Mouse (Mus musculus) bone marrow, adult 2 months (tissue): ENCODE results near the gene Nuf2. TPM values are rescaled to one million over a fixed set of nuclear protein-coding genes. Genes with fewer than 3 reads are reported as not detected.

ENCODE experiments used
- H3K27ac ChIP-seq: fragments of 200-500 bp; 2 replicates; pipeline ENCODE4 v1.5.1; 2012; ENCODE audit warnings: low read depth, mild to moderate bottlenecking, control low read depth, inconsistent platforms, low read length; ENCODE audit not compliant: control insufficient read depth, poor library complexity, insufficient read depth
- H3K4me1 ChIP-seq: fragments of 200-500 bp; 2 replicates; pipeline ENCODE4 v1.6.1; 2011; ENCODE audit warnings: low read length; ENCODE audit not compliant: control insufficient read depth, insufficient read depth
- H3K4me3 ChIP-seq: fragments of 200-500 bp; replicated peaks from 2 replicates; pipeline ENCODE3; 2011; ENCODE audit warnings: mild to moderate bottlenecking, low read depth, low read length, control low read depth; ENCODE audit not compliant: control insufficient read depth
- CTCF ChIP-seq: fragments of 200-500 bp; IDR thresholded peaks from 2 replicates; pipeline ENCODE4 v1.5.1; 2011; ENCODE audit warnings: low read length, control low read depth; ENCODE audit not compliant: control insufficient read depth, insufficient read depth
- POLR2A ChIP-seq: fragments of 200-500 bp; IDR thresholded peaks from 2 replicates; pipeline ENCODE4 v1.6.1; 2011; ENCODE audit warnings: low read depth, mild to moderate bottlenecking, control low read depth, low read length, borderline replicate concordance; ENCODE audit not compliant: control insufficient read depth
- WGBS: fragments of 180-500 bp; shearing (Covaris S2); methylation state at CpG from one replicate; pipeline ENCODE4 v1.1.7; 2018; 5-methylcytosine and 5-hydroxymethylcytosine counted together
- polyA plus RNA-seq: library from polyadenylated mRNA; stranded (reverse); fragments of >200 nt; gene quantifications from 2 replicates; pipeline ENCODE4 v1.2.4, GENCODE M21; 2011; ENCODE audit warnings: low replicate concordance; ENCODE audit not compliant: missing spikeins, insufficient read depth, insufficient read length

The Nuf2 gene
- polyA plus RNA-seq, 1 experiment: 55.6 TPM

DNA sequence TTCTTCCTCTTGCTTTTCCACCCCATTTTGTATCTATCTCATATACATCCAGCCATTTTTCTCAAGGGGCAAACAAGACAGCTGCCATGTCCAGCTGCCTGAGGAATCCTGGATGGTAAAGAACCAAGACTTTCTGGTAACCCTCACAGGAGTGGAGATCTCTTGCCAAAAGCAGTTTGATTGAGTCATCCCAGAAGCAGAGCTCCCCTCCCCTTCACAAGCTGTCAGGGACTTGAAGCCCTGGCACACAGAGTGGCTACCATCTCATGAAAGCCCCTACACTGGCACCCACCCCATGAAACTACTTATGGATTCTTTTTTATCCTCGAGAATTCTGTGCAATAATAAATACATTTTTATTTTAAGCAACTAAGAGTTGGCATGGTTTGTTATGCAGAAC lies 39.7 kb downstream of the Nuf2 start:
- no peak overlapping the region for H3K27ac ChIP-seq
- no peak overlapping the region for H3K4me3 ChIP-seq
- no peak for TF ChIP-seq CTCF
- no peak for TF ChIP-seq POLR2A
- WGBS: 68% methylated on average over 1 of the region's 1 CpGs
- H3K4me1 ChIP-seq: no peaks in the 10 kb centered on the region

DNA sequence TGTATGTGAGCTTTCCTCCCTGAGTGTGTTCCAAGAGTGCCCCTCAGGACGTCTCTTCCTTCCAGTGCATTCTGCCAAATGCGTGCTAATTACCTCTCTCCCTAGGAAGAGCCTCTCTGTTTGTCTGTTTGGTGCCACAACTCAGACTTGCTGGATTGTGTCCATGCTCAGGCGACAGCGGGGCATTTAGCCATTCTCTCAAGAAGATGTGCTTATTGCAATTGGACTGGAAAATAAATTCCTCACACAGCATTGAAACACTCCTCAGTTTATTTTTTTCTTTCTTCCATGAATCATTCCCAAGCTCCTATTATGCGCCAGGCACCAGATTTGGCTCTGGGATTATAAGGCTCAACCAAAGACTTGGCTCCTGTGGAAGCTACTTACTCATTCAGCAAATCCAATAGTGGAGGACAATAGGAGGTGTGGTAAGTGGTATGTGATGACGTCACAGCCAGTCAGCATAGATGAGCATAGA lies 45.8 kb downstream of the Nuf2 start:
- no peak overlapping the region for H3K4me3 ChIP-seq
- H3K27ac ChIP-seq: no peak overlapping the region
- WGBS: 73% methylated on average over 6 of the region's 6 CpGs
- TF ChIP-seq CTCF (no peak), POLR2A (no peak)
- H3K4me1 ChIP-seq: no peaks in the 10 kb centered on the region

DNA sequence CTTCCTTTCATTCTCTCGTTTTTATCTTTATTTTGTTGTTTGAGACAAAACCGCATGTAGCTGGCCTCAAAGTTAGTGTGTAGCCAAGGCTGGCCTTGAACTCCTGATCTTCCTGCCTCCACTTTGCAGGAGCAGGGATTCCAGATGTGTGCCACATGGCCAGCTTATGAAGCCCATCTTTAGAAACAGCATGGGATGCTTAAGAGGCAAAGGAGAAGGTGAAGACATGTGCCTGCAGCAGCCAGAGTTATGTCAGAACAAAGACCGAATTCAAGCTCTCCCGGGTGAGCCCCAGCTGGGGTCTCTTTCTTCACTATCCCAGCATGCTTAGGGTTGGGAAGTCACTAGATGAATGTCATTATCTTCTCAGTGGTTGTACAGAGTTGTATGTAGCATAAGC lies 46.7 kb downstream of the Nuf2 start:
- TF ChIP-seq CTCF (no peak), POLR2A (no peak)
- no peaks in the 10 kb centered on the region for H3K4me1 ChIP-seq
- no peak overlapping the region for H3K27ac ChIP-seq

DNA sequence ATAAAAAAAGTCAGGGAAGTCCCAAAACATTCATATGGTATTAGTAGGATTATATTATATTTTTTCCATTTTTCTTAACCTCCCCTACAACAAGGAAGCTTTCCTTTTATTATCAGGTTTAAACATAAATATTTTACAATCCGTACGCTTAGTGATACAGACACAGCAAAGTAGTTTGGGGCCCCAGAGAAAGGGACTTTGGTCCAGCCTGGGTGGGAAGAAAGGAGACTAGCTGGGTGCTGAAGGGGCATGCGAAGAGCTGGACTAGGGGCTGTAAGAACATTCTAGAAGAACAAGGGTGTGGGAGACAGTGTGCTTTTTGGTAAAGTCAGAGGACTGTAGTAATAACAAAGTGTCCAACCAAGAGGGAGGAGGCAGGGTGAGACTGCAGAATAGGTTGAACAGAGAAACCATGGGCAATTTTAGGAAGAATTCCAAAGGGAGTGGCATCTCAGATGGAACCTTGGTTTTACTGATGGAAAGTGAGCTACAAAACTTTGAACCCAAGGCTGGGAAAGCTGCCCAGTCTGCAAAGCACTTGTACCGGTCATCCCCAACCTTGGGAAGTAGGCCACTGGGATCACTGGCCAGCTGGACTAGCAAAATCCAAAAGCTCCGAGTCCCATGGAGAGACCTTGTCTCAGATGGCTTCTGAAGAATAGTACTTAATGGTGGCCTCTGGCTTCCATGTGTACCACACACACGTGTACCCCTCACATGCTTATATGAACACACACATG lies 48.5 kb downstream of the Nuf2 start:
- 87% methylated on average over 6 of the region's 6 CpGs for WGBS
- H3K4me3 ChIP-seq: no peak overlapping the region
- no peaks in the 10 kb centered on the region for H3K4me1 ChIP-seq
- TF ChIP-seq POLR2A: no peak
- no peak for TF ChIP-seq CTCF
- H3K27ac ChIP-seq: no peak overlapping the region

More for the DNA sequence above, 46.7 kb downstream of the Nuf2 start:
- no peak overlapping the region for H3K4me3 ChIP-seq
- WGBS: 68% methylated on average over 4 of the region's 4 CpGs

DNA sequence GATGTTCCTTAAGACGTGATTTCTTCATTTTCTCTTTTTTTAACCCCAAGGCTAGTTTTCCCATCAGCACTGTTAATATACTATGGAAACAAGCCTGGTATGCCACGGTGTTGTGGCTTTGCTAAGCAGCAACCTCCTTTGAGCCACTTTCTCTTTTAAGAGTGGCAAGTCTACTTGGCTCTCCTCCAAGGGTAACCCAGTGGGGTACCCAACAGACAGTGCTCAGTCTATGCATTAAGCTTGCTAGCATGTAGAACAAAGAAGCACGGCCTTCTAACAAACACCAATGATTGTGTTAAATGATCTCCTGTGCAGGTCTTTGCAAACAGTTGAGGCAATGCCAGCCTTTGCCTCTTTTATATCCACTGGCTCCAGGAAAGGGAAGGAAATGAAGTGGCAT lies 60.1 kb downstream of the Nuf2 start:
- H3K27ac ChIP-seq: no peak overlapping the region
- H3K4me3 ChIP-seq: no peak overlapping the region
- no peaks in the 10 kb centered on the region for H3K4me1 ChIP-seq
- 68% methylated on average over 3 of the region's 3 CpGs for WGBS
- no peak for TF ChIP-seq POLR2A
- TF ChIP-seq CTCF: no peak

DNA sequence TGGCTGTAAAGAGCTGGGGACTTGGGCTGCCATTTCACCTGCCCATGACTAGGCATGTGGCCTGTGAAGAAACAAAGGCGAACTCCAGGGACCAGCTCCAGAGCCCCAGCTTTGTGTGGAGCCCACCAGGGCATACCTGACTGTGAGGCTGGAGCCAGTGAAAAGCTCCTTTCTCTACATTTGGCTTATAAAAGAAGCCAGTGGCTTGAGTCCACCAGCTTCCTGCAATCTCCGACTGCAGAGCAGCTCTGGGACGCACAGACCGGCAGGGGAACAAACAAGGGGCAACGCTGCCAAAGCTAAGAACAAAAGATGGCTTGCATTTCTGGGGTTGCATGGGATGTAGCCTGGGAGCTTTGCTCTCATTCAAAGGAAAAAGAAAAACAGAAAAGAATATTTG lies 63.5 kb downstream of the Nuf2 start:
- no peak overlapping the region for H3K4me3 ChIP-seq
- H3K4me1 ChIP-seq: no peaks in the 10 kb centered on the region
- H3K27ac ChIP-seq: no peak overlapping the region
- TF ChIP-seq CTCF (no peak), POLR2A (no peak)
- 85% methylated on average over 5 of the region's 5 CpGs for WGBS

DNA sequence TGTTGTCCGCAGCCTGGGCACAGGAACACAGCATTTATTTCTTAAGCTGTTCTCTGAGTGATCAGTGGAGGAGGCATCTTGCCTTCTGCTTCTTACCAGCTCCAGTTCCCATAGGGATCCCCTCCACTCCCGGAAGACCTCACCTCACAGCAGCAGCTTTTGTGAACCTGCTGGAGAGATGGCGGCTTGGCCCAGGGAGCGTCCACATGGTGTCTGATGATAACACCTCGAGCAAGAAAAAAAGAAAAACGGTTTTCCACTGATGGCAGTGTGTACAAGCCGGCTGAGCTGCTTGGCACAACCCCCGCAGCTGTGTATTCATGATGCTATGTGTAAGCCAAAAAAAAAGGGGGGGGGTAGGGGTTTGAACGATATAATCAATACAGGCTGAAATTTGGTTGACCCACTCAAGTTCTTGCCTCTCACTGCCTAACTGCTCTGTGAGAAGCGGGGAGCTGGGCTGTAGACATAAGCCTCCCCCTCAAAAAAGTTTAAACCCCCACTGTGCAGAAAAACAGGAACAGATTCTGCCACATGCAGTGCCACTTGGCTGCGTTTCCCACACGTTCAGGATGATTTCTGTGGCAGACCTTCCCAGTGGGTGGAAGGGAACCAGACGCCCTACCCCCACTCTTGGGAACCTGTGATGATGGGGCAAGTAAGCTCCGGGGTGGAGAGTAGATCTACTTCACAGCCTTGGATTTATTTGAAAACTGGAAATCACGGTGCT lies 68.7 kb downstream of the Nuf2 start:
- no peak for TF ChIP-seq CTCF
- no peak for TF ChIP-seq POLR2A
- 61% methylated on average over 15 of the region's 15 CpGs for whole genome bisulfite sequencing
- H3K27ac ChIP-seq: no peak overlapping the region
- H3K4me1 ChIP-seq: no peaks in the 10 kb centered on the region; the same call in 1 of the 2 replicates
- H3K4me3 ChIP-seq: no peak overlapping the region

DNA sequence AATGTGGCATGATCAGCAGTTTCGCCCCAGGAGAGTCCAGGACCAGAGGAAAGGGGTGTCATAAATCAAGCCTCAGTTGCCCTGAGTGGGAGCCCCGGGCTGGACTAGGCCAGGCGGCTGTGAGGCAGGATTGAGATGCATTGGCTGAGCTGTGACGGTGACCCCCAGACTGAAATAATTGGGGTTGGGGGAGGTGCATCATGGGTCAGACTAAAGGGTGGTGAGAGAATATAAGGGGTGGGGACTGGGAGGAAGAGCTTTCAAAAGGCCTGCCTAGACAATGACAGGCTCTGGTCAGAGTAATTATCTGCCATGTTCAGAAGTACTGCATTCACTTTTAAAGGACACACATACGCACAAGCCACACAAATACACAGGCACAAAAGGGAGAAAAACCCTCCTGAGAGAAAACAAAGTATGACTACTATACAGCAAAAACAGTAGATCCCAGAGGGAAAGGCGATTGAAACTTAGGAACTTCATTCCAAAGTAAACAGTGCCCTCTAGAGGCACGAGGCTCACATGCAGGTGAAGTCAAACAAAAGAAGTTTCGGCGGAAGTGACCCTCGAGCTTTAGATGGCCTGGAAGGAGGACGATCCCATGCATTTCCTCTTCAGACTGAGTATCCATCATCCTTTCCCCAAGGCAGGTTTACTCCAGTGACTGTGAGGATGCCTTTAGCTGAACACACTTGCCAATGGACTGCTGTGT lies 72.0 kb downstream of the Nuf2 start:
- Histone ChIP-seq H3K27ac (no peak overlapping the region), H3K4me1 (no peaks in the 10 kb centered on the region; the same call in 1 of the 2 replicates), H3K4me3 (no peak overlapping the region)
- 30% methylated on average over 11 of the region's 11 CpGs for WGBS
- TF ChIP-seq POLR2A: no peak
- peak; percentile 42; the same call in 1 of the 2 replicates for TF ChIP-seq CTCF

Other genes with a start within 250 kb of the Nuf2 start
- 5.5 TPM in 2 replicates for gene Rgs5, start 124.0 kb upstream of the Nuf2 start, polyA plus RNA-seq
- 2.3 and 4.6 TPM in 2 replicates for gene Rgs4, start 216.2 kb upstream of the Nuf2 start, polyA plus RNA-seq